Mouse (Mus musculus) induced T-regulatory cell, adult 2 months (primary cell): ENCODE measurements around the gene Dcst2.
A peak's percentile ranks its signal among the peaks of the same experiment; 100 is the strongest.

ENCODE experiments used
- DNase-seq: peaks from one replicate; pipeline ENCODE4 v3.0.0-alpha.2; 2012; ENCODE audit warnings: low read depth

The Dcst2 gene

DNA sequence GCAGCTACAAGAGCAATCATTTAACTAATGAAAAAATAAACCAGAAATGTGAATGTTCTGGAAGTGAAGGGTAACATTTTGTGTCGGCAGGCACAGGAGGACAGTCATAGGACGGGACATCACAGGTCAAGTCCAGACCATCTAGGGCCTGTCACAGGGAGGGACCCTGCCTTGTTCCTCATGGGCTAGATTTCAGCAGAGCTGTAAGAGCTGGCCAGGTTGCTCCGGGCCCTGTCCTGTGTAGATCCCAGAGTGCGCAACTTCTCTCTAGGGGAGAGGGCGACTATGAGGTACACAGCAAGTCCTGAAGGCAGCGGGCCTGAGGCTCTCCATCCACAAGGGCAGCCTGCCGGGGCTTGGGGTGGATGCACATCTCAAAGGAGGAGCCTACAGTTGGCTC is at the start of gene Dcst2:
Gene Dcst2 (plus strand): TSS at position 301 of the 400 bp plus-strand sequence.
- DNase-seq: no peak

DNA sequence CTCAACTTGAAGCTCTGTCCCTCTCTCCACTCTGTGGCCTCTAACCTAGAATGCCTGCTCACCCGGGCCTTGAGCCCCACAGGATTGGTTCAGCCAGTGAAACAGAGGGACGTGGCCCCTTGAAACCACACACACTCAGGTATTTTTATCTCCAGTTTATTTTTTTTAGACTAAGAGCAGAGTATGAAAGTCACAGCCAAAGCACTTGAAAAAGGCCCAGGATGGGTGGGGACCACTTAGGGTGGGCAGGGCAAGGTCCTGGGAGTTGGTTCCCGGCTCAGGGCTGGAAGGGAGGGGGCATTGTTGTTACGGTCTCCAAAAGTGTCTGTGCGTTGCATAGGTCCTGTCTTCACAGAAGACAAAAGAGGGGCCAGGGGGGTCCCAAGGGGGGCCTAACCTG is 47.4 kb upstream of the Dcst2 start:
- no peak for DNase-seq

GRCm38 (mm10) chr3:89314791-89315190 is 47.0 kb upstream of the Dcst2 start:
- peak; percentile 28 for DNase-seq

- DNase-seq: peak; percentile 77
These were observed 46.4 kb upstream of the Dcst2 start for GRCm38 (mm10) chr3:89315195-89315929.

DNA sequence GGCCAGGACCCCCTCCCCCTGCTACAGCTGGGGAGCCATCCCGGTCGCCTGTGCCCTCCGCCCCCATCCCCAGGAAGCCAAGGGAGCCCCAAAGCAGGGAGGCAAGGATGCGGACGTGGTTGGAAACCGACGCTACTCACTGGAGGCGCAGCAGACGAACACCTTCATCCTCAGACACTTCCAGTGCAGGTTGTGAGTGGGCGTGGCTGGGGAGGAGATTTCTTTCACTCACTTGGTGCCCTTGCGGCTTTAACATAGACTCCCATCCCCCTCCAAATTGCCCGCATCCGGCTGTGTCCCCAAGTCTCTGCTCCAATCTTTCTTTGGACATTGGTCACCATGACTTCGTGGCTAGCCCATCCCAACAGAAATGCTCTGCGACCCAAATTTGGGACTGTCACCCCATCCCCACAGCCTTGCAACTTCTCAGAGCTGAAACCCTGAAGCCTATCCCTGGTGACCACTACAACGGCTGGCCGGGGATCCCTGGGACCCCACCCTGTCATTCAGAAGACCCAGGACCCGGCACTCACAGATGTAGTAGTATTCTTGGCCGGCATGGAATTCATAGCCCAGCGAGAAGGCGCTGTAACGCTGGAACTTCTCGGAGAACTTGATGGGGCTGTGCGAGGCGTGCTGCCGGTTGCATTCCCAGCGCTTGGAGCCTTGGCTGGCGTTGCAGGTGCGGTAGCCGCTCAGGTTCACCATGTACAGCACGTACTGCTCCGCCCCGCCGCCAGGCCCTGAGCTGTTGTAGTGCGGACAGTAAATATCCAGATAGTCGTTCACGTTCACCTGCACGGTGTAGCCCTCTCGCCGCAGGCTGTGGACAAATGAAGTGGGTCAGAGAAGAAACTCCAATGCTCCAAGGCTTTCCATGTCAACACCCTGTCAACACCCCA is 45.6 kb upstream of the Dcst2 start:
- DNase-seq: peak; percentile 71

- DNase-seq: peak; percentile 87
These were observed 44.9 kb upstream of the Dcst2 start for GRCm38 (mm10) chr3:89316833-89317232.

- DNase-seq: no peak
These were observed 44.5 kb upstream of the Dcst2 start for GRCm38 (mm10) chr3:89317246-89317645.

DNA sequence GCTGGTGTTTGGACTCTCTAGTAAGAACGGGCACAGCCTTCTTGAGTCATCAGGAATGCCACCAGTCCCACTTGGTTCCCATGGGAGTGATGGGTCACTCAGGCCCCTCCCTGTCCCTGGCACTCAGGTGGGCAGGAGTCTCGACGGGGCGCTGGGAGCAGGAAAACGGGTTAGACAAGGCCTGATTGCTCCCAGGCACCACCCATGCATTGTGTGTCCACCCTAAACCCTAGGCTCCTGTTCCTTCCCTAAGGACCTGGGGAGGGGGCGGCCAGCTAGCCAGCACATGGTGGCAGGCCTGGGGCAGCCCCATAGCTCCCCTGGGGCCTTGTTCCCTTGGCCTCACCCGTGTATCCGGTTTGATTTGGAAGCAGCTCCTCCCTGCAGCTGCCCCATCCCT is 43.5 kb upstream of the Dcst2 start:
- DNase-seq: no peak

GRCm38 (mm10) chr3:89318971-89319590 is 42.7 kb upstream of the Dcst2 start:
- DNase-seq: no peak

- peak; percentile 48 for DNase-seq
These were observed 42.0 kb upstream of the Dcst2 start for GRCm38 (mm10) chr3:89319591-89320350.

- peak; percentile 50 for DNase-seq
These were observed 41.1 kb upstream of the Dcst2 start for GRCm38 (mm10) chr3:89320581-89321182.

GRCm38 (mm10) chr3:89321183-89322130 is 40.3 kb upstream of the Dcst2 start:
- peak; percentile 53 for DNase-seq

DNA sequence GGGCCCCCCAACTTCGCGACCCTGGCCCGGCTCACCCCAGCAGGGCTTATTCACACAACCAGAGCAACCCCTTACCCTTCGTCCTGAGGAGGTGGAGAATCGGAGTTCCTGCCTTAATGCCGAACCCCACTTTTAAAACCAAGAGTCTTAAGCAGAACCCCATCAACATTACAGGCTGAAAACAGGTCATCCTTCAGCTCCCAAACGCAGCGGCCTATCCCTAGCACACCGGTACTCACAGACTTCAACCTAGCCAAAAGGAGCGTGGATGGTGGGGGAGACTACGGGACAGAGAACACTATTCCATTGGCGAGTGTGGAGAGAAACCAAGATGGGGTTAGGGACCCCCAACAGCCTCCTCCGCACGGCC is 39.7 kb upstream of the Dcst2 start:
- DNase-seq: peak; percentile 41

GRCm38 (mm10) chr3:89322514-89323165 is 39.1 kb upstream of the Dcst2 start, which contains the start of gene Efna3:
Gene Efna3, minus strand, starts transcription at chr3:89322965.
- DNase-seq: peak; percentile 71

- DNase-seq: no peak
These were observed 35.9 kb upstream of the Dcst2 start for GRCm38 (mm10) chr3:89325882-89326281.

GRCm38 (mm10) chr3:89327371-89327870 is 34.4 kb upstream of the Dcst2 start:
- DNase-seq: no peak

DNA sequence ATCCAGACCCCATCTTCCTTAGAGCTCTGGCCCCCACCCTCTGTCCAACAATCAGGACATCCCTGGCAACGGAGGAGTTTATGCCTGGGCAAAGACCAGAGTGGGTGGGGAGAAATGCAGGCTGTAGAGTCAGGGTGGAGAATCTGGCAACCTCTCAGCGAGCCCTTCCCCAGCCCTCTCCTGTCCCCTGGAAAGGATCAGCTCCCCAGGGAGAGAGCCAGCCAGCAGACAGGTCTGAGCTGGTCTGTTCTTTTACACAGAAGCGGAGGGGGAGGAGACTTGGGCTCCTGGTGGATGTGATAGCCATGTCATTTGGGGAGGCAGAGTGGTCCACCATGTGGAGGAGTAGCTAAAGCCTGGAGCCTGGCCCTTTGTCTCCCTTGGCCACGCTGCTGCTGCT is 33.2 kb upstream of the Dcst2 start:
- no peak for DNase-seq

DNA sequence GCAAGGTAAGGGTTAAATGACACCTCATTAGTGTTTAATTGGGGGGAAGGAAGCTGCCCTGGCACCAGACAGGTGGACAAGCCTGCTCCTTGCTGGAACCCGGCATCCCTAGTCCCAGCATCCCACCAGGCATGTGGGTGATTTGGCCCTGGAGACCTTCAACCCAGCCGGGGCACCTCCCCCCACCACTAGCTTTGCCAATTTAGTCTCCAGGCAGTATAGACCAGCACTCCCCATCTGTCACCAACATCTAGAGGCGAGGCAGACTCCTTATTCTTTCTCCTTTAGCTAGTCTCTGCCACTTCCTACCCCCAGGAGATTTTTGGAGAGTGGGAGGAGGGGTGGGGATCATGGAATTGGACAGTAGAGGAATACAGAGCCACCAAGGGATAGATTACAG is 31.4 kb upstream of the Dcst2 start:
- DNase-seq: no peak

GRCm38 (mm10) chr3:89330948-89331347 is 30.8 kb upstream of the Dcst2 start:
- DNase-seq: no peak

DNA sequence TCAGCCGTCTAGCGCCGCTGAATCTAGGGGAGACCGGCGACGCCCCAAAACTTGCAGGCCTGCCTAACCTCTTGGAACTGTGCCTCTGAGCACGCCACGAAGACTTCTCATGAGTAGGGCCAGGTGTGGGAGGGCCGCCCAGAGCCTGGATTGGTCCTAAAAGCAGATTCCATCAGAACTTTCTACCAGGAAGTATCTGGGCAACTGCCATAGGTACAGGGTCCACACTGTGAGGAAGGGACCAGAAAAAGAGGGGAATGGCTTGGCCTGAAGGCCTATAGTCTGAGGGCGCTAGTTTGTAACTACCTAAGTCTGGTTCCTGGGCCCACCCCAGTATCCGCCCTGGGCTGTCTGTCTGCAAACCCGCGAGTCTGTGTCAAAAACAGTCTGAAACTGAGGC is 30.2 kb upstream of the Dcst2 start:
- no peak for DNase-seq
